Mouse (Mus musculus): ENCODE measurements at regions not wholly inside any gene's neighbourhood (a gene's known extent, or its start where the extent isn't known, plus 50 kb on each side); places are given as distances from the start of the nearest gene placed in this dataset.

DNA sequence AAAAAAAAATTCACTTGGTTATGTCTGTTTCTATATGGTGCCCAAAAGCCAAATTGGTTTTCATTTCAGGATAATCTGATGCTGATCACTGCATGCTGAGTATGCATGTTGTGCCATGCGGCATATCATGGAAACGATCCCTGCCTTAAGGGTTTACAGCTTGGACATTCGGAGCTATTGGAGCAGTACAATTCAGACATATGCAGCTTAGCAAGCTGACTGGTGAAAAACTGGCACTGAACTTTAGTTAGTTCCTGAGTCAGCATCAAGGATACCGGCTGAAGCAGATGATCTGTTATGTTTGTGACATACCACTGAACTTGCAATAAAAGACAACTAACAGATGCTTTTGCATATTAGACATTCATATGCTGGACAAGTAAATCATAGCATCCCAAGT lies 356.1 kb downstream of the Slitrk1 start:
- H3K9me3 ChIP-seq (replicated peaks; ENCODE audit: insufficient read depth, low read length) = no peaks in the 10 kb centered on the region
- H3K36me3 ChIP-seq (ENCODE audit: control insufficient read depth in 1 of 2, insufficient read depth in 2 of 2, low read length in 2 of 2) = no peaks in the 10 kb centered on the region
- no peak for DNase-seq (ENCODE audit: low read depth, low spot score)
- H3K4me1 ChIP-seq (ENCODE audit: control insufficient read depth in 1 of 2, insufficient read depth in 2 of 2, low read length in 2 of 2) = no peaks in the 10 kb centered on the region
- no peaks in the 10 kb centered on the region for H3K79me2 ChIP-seq (ENCODE audit: control insufficient read depth, insufficient read depth, low read length, poor library complexity)
- H3K9ac ChIP-seq (ENCODE audit: control insufficient read depth, low read depth, low read length, poor library complexity, severe bottlenecking) = no peak overlapping the region
- no peak for TF ChIP-seq TBP (IDR thresholded peaks at IDR 0.05; ENCODE audit: low read depth, low read length)
- no peak for TF ChIP-seq ZKSCAN1 (IDR thresholded peaks at IDR 0.05; ENCODE audit: low read depth, low read length)
- TF ChIP-seq NRF1 (IDR thresholded peaks at IDR 0.05; ENCODE audit: insufficient read depth, low read depth, low read length, poor library complexity, severe bottlenecking) = no peak
- no peak for TF ChIP-seq ZNF384 (IDR thresholded peaks at IDR 0.05; ENCODE audit: low read depth, low read length)
- no peak for TF ChIP-seq ETS1 (IDR thresholded peaks at IDR 0.05; ENCODE audit: low read depth, low read length)
- TF ChIP-seq USF1 (IDR thresholded peaks at IDR 0.05; ENCODE audit: low read depth, low read length) = no peak
- no peak for TF ChIP-seq RCOR1 (IDR thresholded peaks at IDR 0.05; ENCODE audit: low read depth, low read length)
- TF ChIP-seq MAFK (IDR thresholded peaks at IDR 0.05; ENCODE audit: borderline replicate concordance, low read depth, low read length) = no peak
- no peak for TF ChIP-seq MEF2A (IDR thresholded peaks at IDR 0.05; ENCODE audit: extremely low read depth, insufficient replicate concordance, low read depth, low read length, poor library complexity, severe bottlenecking)
- no peak for TF ChIP-seq MAX (IDR thresholded peaks at IDR 0.05; ENCODE audit: low read length)
- no peak for TF ChIP-seq JUND (IDR thresholded peaks at IDR 0.05; ENCODE audit: low read depth, low read length)
- H3K27me3 ChIP-seq (ENCODE audit: control insufficient read depth in 1 of 2, insufficient read depth in 2 of 2, low read length in 2 of 2) = no peaks in the 10 kb centered on the region
- H3K27ac ChIP-seq (ENCODE audit: control insufficient read depth, low read depth, low read length) = no peak overlapping the region
- H3K4me3 ChIP-seq (ENCODE audit: control insufficient read depth in 1 of 2, insufficient read depth in 1 of 2, low read depth in 2 of 2, low read length in 2 of 2) = no peak overlapping the region

DNA sequence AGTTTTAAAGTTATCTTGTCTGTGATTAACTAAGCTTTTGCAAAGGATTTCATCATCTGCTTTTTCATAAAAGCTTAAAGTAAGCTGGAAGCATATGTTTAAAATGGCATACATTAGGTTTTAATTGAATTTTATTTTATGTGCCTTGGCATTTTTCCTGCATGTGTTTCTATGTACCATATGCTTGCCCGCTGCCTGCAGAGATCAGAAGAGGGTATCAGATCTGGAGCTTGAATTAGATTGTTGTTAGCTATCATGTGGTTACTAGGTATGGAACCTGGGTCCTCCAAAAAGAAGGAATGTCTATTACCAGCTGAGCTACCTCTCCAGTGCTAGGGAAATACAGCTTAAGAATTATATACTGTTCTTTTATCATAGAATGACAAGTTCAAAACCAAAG lies 358.4 kb downstream of the Slitrk1 start:
- no peak overlapping the region for H3K4me3 ChIP-seq (ENCODE audit: control insufficient read depth in 1 of 2, insufficient read depth in 1 of 2, low read depth in 2 of 2, low read length in 2 of 2)
- H3K27me3 ChIP-seq (ENCODE audit: control insufficient read depth in 1 of 2, insufficient read depth in 2 of 2, low read length in 2 of 2) = no peaks in the 10 kb centered on the region
- H3K27ac ChIP-seq (ENCODE audit: control insufficient read depth, low read depth, low read length) = no peak overlapping the region
- H3K4me1 ChIP-seq (ENCODE audit: control insufficient read depth in 1 of 2, insufficient read depth in 2 of 2, low read length in 2 of 2) = no peaks in the 10 kb centered on the region
- H3K36me3 ChIP-seq (ENCODE audit: control insufficient read depth in 1 of 2, insufficient read depth in 2 of 2, low read length in 2 of 2) = no peaks in the 10 kb centered on the region
- DNase-seq (ENCODE audit: low read depth, low spot score) = no peak
- no peaks in the 10 kb centered on the region for H3K9me3 ChIP-seq (replicated peaks; ENCODE audit: insufficient read depth, low read length)
- no peaks in the 10 kb centered on the region for H3K79me2 ChIP-seq (ENCODE audit: control insufficient read depth, insufficient read depth, low read length, poor library complexity)
- H3K9ac ChIP-seq (ENCODE audit: control insufficient read depth, low read depth, low read length, poor library complexity, severe bottlenecking) = no peak overlapping the region
- TF ChIP-seq MYC (IDR thresholded peaks at IDR 0.05; ENCODE audit: low read depth, low read length) = no peak

- H3K27ac ChIP-seq (ENCODE audit: control insufficient read depth, low read depth, low read length) = no peak overlapping the region
- H3K4me1 ChIP-seq (ENCODE audit: control insufficient read depth in 1 of 2, insufficient read depth in 2 of 2, low read length in 2 of 2) = no peaks in the 10 kb centered on the region
- H3K27me3 ChIP-seq (ENCODE audit: control insufficient read depth in 1 of 2, insufficient read depth in 2 of 2, low read length in 2 of 2) = no peaks in the 10 kb centered on the region
- H3K9ac ChIP-seq (ENCODE audit: control insufficient read depth, low read depth, low read length, poor library complexity, severe bottlenecking) = no peak overlapping the region
- no peaks in the 10 kb centered on the region for H3K9me3 ChIP-seq (replicated peaks; ENCODE audit: insufficient read depth, low read length)
- TF ChIP-seq KAT2A (conservative IDR thresholded peaks at IDR 0.05; ENCODE audit: low read depth, low read length) = no peak
- TF ChIP-seq UBTF (IDR thresholded peaks at IDR 0.05; ENCODE audit: borderline replicate concordance, insufficient read depth, low read depth, low read length) = no peak
- TF ChIP-seq EP300 (IDR thresholded peaks at IDR 0.05; ENCODE audit: low read depth in 1 of 2, low read length in 2 of 2) = no peak
- TF ChIP-seq RCOR1 (IDR thresholded peaks at IDR 0.05; ENCODE audit: low read depth, low read length) = no peak
- no peak for TF ChIP-seq JUND (IDR thresholded peaks at IDR 0.05; ENCODE audit: low read depth, low read length)
- TF ChIP-seq POLR2AphosphoS2 (IDR thresholded peaks at IDR 0.05; ENCODE audit: low read length) = no peak
- TF ChIP-seq GATA1 (IDR thresholded peaks at IDR 0.05; ENCODE audit: low read depth, low read length) = no peak
- H3K36me3 ChIP-seq (ENCODE audit: control insufficient read depth in 1 of 2, insufficient read depth in 2 of 2, low read length in 2 of 2) = no peaks in the 10 kb centered on the region
- no peak for DNase-seq (ENCODE audit: low read depth, low spot score)
- H3K79me2 ChIP-seq (ENCODE audit: control insufficient read depth, insufficient read depth, low read length, poor library complexity) = no peaks in the 10 kb centered on the region
- no peak overlapping the region for H3K4me3 ChIP-seq (ENCODE audit: control insufficient read depth in 1 of 2, insufficient read depth in 1 of 2, low read depth in 2 of 2, low read length in 2 of 2)
These were observed 382.6 kb downstream of the Slitrk1 start for GRCm38 (mm10) chr14:108531401-108531800.

All from MEL (cell line).